Mouse (Mus musculus): Measurements from ENCODE around the gene Wwtr1.

DNA sequence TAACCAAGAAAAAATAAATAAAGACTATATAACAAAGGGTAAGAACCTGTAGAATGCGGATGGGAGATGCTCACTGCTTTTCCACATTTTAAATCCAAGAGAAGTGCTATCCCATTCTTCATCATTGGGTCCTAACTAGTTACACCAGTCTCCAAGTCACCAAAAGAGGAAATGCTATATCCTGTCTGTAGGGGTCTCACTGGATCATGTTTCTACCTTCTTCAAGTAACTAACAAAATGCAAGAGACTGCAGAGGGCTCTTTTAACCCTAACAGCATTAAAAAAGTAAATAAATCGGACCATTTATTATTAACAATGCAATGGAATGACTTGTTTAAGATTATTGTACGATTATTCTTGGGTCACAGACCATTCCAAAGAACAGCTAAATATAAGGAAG lies 109.4 kb downstream of the Wwtr1 start:
- TF ChIP-seq GATA1 (IDR thresholded peaks at IDR 0.05; ENCODE audit: borderline replicate concordance, low read length): no peak
- TF ChIP-seq FLI1 (IDR thresholded peaks at IDR 0.05; ENCODE audit: low read length): no peak
